In the genomic region with DNA sequence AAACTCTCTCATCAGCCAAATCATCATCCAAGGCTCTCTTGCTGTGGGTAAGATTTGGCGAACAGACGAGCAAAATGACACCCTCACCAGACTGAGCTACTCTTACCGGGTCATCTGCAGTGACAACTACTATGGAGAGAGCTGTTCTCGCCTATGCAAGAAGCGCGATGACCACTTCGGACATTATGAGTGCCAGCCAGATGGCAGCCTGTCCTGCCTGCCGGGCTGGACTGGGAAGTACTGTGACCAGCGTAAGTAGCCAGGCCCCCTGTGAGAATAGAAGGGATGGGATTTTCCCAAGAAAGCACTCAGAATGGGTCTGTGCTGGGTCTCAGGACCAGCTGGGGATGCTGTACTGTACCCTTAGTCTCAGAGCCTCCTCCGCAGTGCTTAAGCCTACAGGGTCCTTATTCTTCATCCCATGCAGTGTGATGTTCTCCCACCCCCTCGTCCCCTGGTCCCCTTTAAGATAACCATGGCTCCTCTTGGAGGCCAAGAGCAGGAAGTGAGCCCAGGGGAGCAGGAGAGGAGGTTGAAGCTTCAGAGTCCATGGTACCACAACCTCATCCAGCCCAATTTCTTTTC, we compare ENCODE assay signal across 7 mouse cellular contexts. TPM values are rescaled to one million over a fixed set of nuclear protein-coding genes. Genes with fewer than 3 reads are reported as not detected.
A peak's percentile ranks its signal among the peaks of the same experiment; 100 is the strongest.
DNase-seq lines count a peak whose midpoint lies in the region; ATAC-seq and TF ChIP-seq lines count a peak whose summit lies in the region.

No protein-coding gene starts in this region.

- peaks cover 16% of the 10 kb centered on the region for H3K4me1 ChIP-seq in lung, embryonic 14.5 days (ENCODE audit: insufficient read depth)
- H3K4me1 ChIP-seq in forebrain, postnatal 0 days (ENCODE audit: insufficient read depth): peaks cover 8% of the 10 kb centered on the region; the same call in 1 of the 2 replicates
- peaks cover 42% of the 10 kb centered on the region for H3K4me1 ChIP-seq in limb, embryonic 12.5 days (replicated peaks)
- peaks cover 38% of the 10 kb centered on the region for H3K4me1 ChIP-seq in stomach, embryonic 15.5 days

- peaks cover 65% of the 10 kb centered on the region for H3K27me3 ChIP-seq in lung, embryonic 14.5 days (ENCODE audit: insufficient read depth, low read length)
- peaks cover 38% of the 10 kb centered on the region for H3K27me3 ChIP-seq in forebrain, postnatal 0 days (ENCODE audit: insufficient read depth, low read length)
- H3K27me3 ChIP-seq in limb, embryonic 12.5 days: peaks cover 97% of the 10 kb centered on the region
- peaks cover 55% of the 10 kb centered on the region for H3K27me3 ChIP-seq in stomach, embryonic 15.5 days (replicated peaks)

- WGBS in lung, embryonic 14.5 days: 23% methylated on average over 11 of the region's 11 CpGs
- 12% methylated on average over 11 of the region's 11 CpGs for WGBS in forebrain, postnatal 0 days
- 13% methylated on average over 11 of the region's 11 CpGs for WGBS in limb, embryonic 12.5 days
- WGBS in stomach, embryonic 15.5 days: 37% methylated on average over 11 of the region's 11 CpGs

- H3K36me3 ChIP-seq in lung, embryonic 14.5 days (ENCODE audit: insufficient read depth): peaks cover 13% of the 10 kb centered on the region
- H3K36me3 ChIP-seq in forebrain, postnatal 0 days (ENCODE audit: insufficient read depth): no peaks in the 10 kb centered on the region
- H3K36me3 ChIP-seq in limb, embryonic 12.5 days: no peaks in the 10 kb centered on the region
- no peaks in the 10 kb centered on the region for H3K36me3 ChIP-seq in stomach, embryonic 15.5 days

- DNase-seq in lung, embryonic 14.5 days: no peak
- DNase-seq in lung, postnatal 4 days: no peak
- no peak for DNase-seq in forebrain, postnatal 0 days
- no peak for DNase-seq in embryo, embryonic 10 days (ENCODE audit: low spot score)
- DNase-seq in thymus, postnatal 10 days (ENCODE audit: low spot score in 2 of 2): no peak

- H3K4me3 ChIP-seq in lung, embryonic 14.5 days (ENCODE audit: low read depth, low read length): peak overlapping the region; percentile 57
- peak overlapping the region; percentile 50 for H3K4me3 ChIP-seq in forebrain, postnatal 0 days (ENCODE audit: low read depth, low read length)
- H3K4me3 ChIP-seq in limb, embryonic 12.5 days (replicated peaks): peak overlapping the region; percentile 17; the same call in 1 of the 2 replicates
- peak overlapping the region; percentile 52 for H3K4me3 ChIP-seq in stomach, embryonic 15.5 days (replicated peaks)

- no peak for ATAC-seq in lung, embryonic 14.5 days (ENCODE audit: insufficient read depth)
- no peak for ATAC-seq in forebrain, postnatal 0 days
- ATAC-seq in limb, embryonic 12.5 days (ENCODE audit: insufficient number of reproducible peaks, insufficient read depth, low FRiP score, low TSS enrichment, low read depth): no peak
- no peak for ATAC-seq in stomach, embryonic 15.5 days (ENCODE audit: insufficient read depth, low FRiP score, low read depth)

- H3K27ac ChIP-seq in lung, embryonic 14.5 days (ENCODE audit: low read depth): no peak overlapping the region
- H3K27ac ChIP-seq in forebrain, postnatal 0 days (ENCODE audit: low read depth, low read length): no peak overlapping the region
- H3K27ac ChIP-seq in limb, embryonic 12.5 days: no peak overlapping the region
- peak overlapping the region; percentile 57; the same call in 1 of the 2 replicates for H3K27ac ChIP-seq in stomach, embryonic 15.5 days

- H3K9me3 ChIP-seq in lung, embryonic 14.5 days (ENCODE audit: low read depth, low read length): no peaks in the 10 kb centered on the region
- no peaks in the 10 kb centered on the region for H3K9me3 ChIP-seq in forebrain, postnatal 0 days (ENCODE audit: low read length)
- no peaks in the 10 kb centered on the region for H3K9me3 ChIP-seq in limb, embryonic 12.5 days
- H3K9me3 ChIP-seq in stomach, embryonic 15.5 days: no peaks in the 10 kb centered on the region

- H3K4me2 ChIP-seq in lung, embryonic 14.5 days: peak overlapping the region; percentile 92
- H3K4me2 ChIP-seq in forebrain, postnatal 0 days (ENCODE audit: low read depth): peak overlapping the region; percentile 79
- H3K4me2 ChIP-seq in limb, embryonic 12.5 days: peak overlapping the region; percentile 2
- H3K4me2 ChIP-seq in stomach, embryonic 15.5 days: peak overlapping the region; percentile 96

- TF ChIP-seq CTCF in lung, embryonic 14.5 days (IDR thresholded peaks at IDR 0.05; ENCODE audit: low read depth): no peak
- TF ChIP-seq CTCF in forebrain, postnatal 0 days (IDR thresholded peaks at IDR 0.05; ENCODE audit: low read depth): no peak

- peak overlapping the region; percentile 45; the same call in 1 of the 2 replicates for H3K9ac ChIP-seq in lung, embryonic 14.5 days
- no peak overlapping the region for H3K9ac ChIP-seq in forebrain, postnatal 0 days
- H3K9ac ChIP-seq in limb, embryonic 12.5 days (replicated peaks): no peak overlapping the region
- H3K9ac ChIP-seq in stomach, embryonic 15.5 days: no peak overlapping the region

RNA-seq across cellular contexts. Expression of gene Dll4, which starts 2.5 kb away (rescaled TPM):
- 8.1 and 10.0 TPM in 2 replicates for polyA plus RNA-seq in lung, embryonic 14.5 days (2014; fragmentation: Nextera tagmentation; extraction: Ambion mirVana)
- total RNA-seq in forebrain, postnatal 0 days (2014; rRNA removed): 2.8 and 3.7 TPM in 2 replicates
- 2.3 and 2.4 TPM in 2 replicates for polyA plus RNA-seq in forebrain, postnatal 0 days (2015; fragmentation: Nextera tagmentation; extraction: Ambion mirVana)
- polyA plus RNA-seq in limb, embryonic 12.5 days (2016; fragmentation: Nextera tagmentation; extraction: Ambion mirVana): 4.8 and 5.3 TPM in 2 replicates
- 7.0 and 8.7 TPM in 2 replicates for polyA plus RNA-seq in stomach, embryonic 15.5 days (2015; fragmentation: Nextera tagmentation; extraction: Ambion mirVana)

RNA-seq across cellular contexts. Expression of gene Chac1, which starts 23.0 kb away (rescaled TPM):
- 0.64 and 0.70 TPM in 2 replicates for polyA plus RNA-seq in lung, embryonic 14.5 days (2014; fragmentation: Nextera tagmentation; extraction: Ambion mirVana)
- 8.7 and 20.4 TPM in 2 replicates for total RNA-seq in forebrain, postnatal 0 days (2014; rRNA removed)
- 5.7 and 9.1 TPM in 2 replicates for polyA plus RNA-seq in forebrain, postnatal 0 days (2015; fragmentation: Nextera tagmentation; extraction: Ambion mirVana)
- 0.45 and 0.68 TPM in 2 replicates for polyA plus RNA-seq in limb, embryonic 12.5 days (2016; fragmentation: Nextera tagmentation; extraction: Ambion mirVana)
- 1.6 TPM in 2 replicates for polyA plus RNA-seq in stomach, embryonic 15.5 days (2015; fragmentation: Nextera tagmentation; extraction: Ambion mirVana)

RNA-seq across cellular contexts. Expression of gene Vps18, which starts 39.5 kb away (rescaled TPM):
- polyA plus RNA-seq in lung, embryonic 14.5 days (2014; fragmentation: Nextera tagmentation; extraction: Ambion mirVana): 15.9 and 17.5 TPM in 2 replicates
- 22.5 and 26.7 TPM in 2 replicates for total RNA-seq in forebrain, postnatal 0 days (2014; rRNA removed)
- 17.5 and 22.3 TPM in 2 replicates for polyA plus RNA-seq in forebrain, postnatal 0 days (2015; fragmentation: Nextera tagmentation; extraction: Ambion mirVana)
- polyA plus RNA-seq in limb, embryonic 12.5 days (2016; fragmentation: Nextera tagmentation; extraction: Ambion mirVana): 23.8 and 24.6 TPM in 2 replicates
- polyA plus RNA-seq in stomach, embryonic 15.5 days (2015; fragmentation: Nextera tagmentation; extraction: Ambion mirVana): 16.4 and 18.0 TPM in 2 replicates

RNA-seq across cellular contexts. Expression of gene Rhov, which starts 57.0 kb away (rescaled TPM):
- 0.11 and 0.24 TPM in 2 replicates for polyA plus RNA-seq in lung, embryonic 14.5 days (2014; fragmentation: Nextera tagmentation; extraction: Ambion mirVana)
- 20.5 and 27.8 TPM in 2 replicates for total RNA-seq in forebrain, postnatal 0 days (2014; rRNA removed)
- polyA plus RNA-seq in forebrain, postnatal 0 days (2015; fragmentation: Nextera tagmentation; extraction: Ambion mirVana): 22.9 and 29.3 TPM in 2 replicates
- polyA plus RNA-seq in limb, embryonic 12.5 days (2016; fragmentation: Nextera tagmentation; extraction: Ambion mirVana): 8.5 TPM in 2 replicates
- polyA plus RNA-seq in stomach, embryonic 15.5 days (2015; fragmentation: Nextera tagmentation; extraction: Ambion mirVana): 27.1 and 28.4 TPM in 2 replicates

Comparison
In these comparisons a context has a peak if more than half of its experiments do, and no peak if none do; other contexts are left out.
1. H3K4me2 ChIP-seq: peak in every context shown above with its lines; median percentile 96 in stomach, embryonic 15.5 days; 92 in lung, embryonic 14.5 days; 79 in forebrain, postnatal 0 days; 2 in limb, embryonic 12.5 days.